Mouse (Mus musculus): ENCODE measurements around the gene Fmo4.

Fmo4 gene

GRCm38 (mm10) chr1:162792306-162793044, 21.3 kb downstream of the Fmo4 start:
- DNase-seq, result peak; percentile 65 to 86

GRCm38 (mm10) chr1:162785222-162785621, 28.6 kb downstream of the Fmo4 start:
- DNase-seq, result no peak

- DNase-seq, result no peak
These were observed 30.0 kb downstream of the Fmo4 start for GRCm38 (mm10) chr1:162783669-162784248.

- DNase-seq, result peak in 1 of 2 experiments; percentile 41
These were observed 32.7 kb downstream of the Fmo4 start for GRCm38 (mm10) chr1:162781035-162781434.

- no peak for DNase-seq
These were observed 35.7 kb downstream of the Fmo4 start for GRCm38 (mm10) chr1:162777943-162778538.

GRCm38 (mm10) chr1:162773661-162774060, 40.1 kb downstream of the Fmo4 start:
- DNase-seq, result no peak

- DNase-seq, result no peak
These were observed 42.0 kb downstream of the Fmo4 start for GRCm38 (mm10) chr1:162771617-162772360.

- DNase-seq, result no peak
These were observed 61.8 kb downstream of the Fmo4 start for GRCm38 (mm10) chr1:162752009-162752408.

GRCm38 (mm10) chr1:162749607-162750006, 64.2 kb downstream of the Fmo4 start:
- no peak for DNase-seq

GRCm38 (mm10) chr1:162748761-162749160, 65.0 kb downstream of the Fmo4 start:
- no peak for DNase-seq

Measured in kidney, adult 8-10 months (tissue).